Mouse (Mus musculus): Measurements from ENCODE around the gene Krtap4-6.
"Not testable (repeated sequence)": the region's sequence is repeated elsewhere in the genome, so short reads cannot be mapped to it uniquely, and the experiment has no call there.

Gene Krtap4-6

GRCm38 (mm10) chr11:99665860-99666259 lies at the start of gene Krtap4-6:
Gene Krtap4-6, minus strand, starts transcription at chr11:99665960.
- no peak for DNase-seq (ENCODE audit: low read depth, low spot score)

DNA sequence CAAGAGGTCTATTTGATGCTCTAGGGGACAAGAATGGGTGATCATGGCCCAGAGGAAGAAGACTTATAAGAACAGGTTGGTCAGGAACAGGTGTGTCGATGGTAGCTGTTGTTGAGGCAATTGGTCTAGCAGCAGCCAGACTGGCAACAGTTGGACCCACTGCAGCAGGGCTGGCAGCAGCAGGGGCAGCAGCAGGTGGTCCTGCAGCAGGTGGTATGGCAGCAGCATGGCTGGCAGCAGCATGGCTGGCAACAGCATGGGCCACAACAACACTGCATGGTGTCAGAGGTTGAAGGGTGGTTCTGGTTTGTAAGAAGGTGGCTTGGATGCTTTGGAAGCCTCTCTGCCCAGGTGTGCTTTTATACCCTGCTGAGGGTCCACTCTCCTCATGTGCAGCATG lies 24.7 kb upstream of the Krtap4-6 start, which contains the start of gene Gm14190:
Gene Gm14190 (minus strand): TSS at position 278 of the 400 bp plus-strand sequence.
- DNase-seq (ENCODE audit: low read depth, low spot score) = no peak

DNA sequence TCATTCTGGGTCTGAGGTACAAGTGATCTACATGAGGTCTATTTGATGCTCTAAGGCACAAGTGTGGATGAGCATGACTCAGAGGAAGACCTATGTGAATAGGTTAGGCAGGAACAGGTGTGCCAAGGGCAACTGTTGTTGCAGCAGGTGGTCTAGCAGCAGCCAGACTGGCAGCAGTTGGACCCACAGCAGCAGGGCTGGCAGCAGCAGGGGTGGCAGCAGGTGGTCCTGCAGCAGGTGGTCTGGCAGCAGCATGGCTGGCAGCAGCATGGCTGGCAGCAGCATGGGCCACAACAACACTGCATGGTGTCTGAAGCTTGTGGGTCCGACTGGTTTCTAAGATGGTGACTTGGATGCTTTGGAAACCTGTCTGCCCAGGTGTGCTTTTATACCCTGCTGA lies 19.5 kb upstream of the Krtap4-6 start:
- not testable (repeated sequence) for DNase-seq (ENCODE audit: low read depth, low spot score)

DNA sequence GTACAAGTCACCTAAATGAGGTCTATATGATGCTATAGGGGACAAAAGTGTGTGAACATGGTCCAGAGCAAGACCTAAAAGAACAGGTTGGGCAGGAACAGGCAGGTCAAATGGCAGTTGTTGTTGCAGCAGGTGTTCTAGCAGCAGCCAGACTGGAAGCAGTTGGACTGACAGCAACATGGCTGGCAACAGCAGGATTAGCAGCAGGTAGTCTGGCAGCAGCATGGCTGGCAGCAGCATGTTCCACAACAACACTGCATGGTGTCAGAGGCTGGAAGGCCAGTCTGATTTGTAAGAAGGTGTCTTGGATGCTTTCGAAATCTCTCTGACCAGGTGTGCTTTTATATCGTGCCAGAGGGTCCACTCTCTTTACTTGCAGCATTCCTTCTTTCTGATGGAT lies 17.7 kb upstream of the Krtap4-6 start:
- no peak for DNase-seq (ENCODE audit: low read depth, low spot score)

DNA sequence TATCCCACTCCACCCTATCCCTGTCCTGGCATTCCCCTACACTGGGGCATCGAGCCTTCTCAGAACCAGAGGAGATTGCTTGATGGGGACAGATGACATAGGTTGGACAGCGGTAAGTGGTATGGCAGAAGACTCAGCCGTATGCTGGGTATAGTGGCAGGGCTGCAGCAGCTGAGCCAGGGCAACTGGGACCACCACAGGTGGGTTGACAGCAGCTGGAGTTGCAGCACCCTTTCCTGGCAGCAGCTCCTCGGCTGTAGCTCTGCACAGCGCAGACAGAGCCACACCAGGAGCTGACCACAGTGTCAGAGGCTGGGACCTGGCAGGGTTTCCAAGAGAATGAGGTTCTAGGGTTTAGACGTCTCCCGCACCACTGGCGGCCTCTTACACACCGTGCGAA lies 3.0 kb downstream of the Krtap4-6 start:
- DNase-seq (ENCODE audit: low read depth, low spot score) = no peak

DNA sequence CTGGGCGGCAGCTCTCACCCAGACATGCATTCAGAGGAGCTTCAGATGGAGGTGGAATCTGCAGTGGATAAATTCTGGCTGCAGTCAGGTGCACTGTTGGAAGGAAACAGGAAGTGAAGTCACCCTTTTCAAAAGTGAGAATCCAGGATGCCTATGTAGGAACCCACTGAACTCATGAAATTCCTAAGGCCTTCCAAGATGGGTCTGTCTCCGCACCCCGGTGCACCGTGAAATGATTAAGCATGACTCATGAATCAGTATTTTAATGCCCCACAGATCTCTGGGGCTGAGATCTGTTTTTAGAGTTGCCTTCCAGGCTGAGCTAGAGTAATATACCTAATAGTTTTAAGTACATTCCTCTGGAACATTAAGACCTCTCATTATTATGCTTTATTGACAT lies 6.5 kb downstream of the Krtap4-6 start:
- DNase-seq (ENCODE audit: low read depth, low spot score) = peak; percentile 90

- DNase-seq (ENCODE audit: low read depth, low spot score) = peak; percentile 23
These were observed 7.2 kb downstream of the Krtap4-6 start, which contains the start of gene Gm11563 for GRCm38 (mm10) chr11:99658467-99659010. Gene Gm11563, minus strand, starts transcription at chr11:99658960.

DNA sequence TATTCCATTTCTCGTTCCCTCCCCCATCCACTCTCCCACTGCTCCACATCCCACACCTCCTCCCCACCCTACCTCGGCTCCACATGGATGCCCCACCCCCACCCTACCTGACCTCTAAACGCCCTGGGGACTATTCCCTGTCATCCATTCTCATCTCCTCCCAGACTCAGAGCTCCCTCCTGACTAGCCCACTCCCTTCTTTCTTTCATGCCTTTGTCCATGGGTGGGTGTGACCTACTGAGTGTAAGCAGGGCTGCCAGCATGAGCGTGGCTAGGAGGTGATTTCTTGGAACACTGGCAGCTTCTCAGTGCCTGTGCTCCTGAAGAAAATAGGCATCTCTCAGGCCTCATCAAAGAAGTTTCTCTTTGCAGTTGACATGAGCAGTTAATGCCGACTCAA lies 8.7 kb downstream of the Krtap4-6 start:
- DNase-seq (ENCODE audit: low read depth, low spot score) = no peak

DNA sequence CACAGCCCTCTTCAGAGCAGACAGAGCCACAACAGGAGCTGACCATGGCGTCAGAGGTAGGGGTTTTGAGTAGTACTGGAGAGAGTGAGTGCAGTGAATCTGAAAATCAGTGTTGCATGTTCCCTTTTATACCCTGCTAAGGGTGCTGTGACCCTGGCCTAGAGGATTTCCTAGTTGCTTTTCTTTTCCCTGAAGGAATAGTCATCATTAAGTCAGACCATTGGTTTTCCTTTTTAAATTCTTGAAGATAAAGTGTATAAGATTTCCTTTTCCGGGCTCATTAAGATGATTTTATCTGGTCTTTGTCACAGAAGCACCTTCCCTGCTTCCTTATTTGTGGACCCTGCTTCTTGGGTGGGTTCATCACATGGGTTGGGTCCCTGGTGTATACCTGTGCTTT lies 15.6 kb downstream of the Krtap4-6 start, which contains the start of gene Gm11555:
Gene Gm11555 (minus strand): TSS at position 101 of the 400 bp plus-strand sequence.
- DNase-seq (ENCODE audit: low read depth, low spot score) = no peak

- DNase-seq (ENCODE audit: low read depth, low spot score) = no peak
These were observed 19.3 kb downstream of the Krtap4-6 start for GRCm38 (mm10) chr11:99646444-99646843.

- DNase-seq (ENCODE audit: low read depth, low spot score) = no peak
These were observed 21.4 kb downstream of the Krtap4-6 start for GRCm38 (mm10) chr11:99644351-99644750.

GRCm38 (mm10) chr11:99643635-99644139 lies 22.1 kb downstream of the Krtap4-6 start, which contains the start of gene Krtap4-7:
Gene Krtap4-7, minus strand, starts transcription at chr11:99644089.
- DNase-seq (ENCODE audit: low read depth, low spot score) = not testable (repeated sequence)

DNA sequence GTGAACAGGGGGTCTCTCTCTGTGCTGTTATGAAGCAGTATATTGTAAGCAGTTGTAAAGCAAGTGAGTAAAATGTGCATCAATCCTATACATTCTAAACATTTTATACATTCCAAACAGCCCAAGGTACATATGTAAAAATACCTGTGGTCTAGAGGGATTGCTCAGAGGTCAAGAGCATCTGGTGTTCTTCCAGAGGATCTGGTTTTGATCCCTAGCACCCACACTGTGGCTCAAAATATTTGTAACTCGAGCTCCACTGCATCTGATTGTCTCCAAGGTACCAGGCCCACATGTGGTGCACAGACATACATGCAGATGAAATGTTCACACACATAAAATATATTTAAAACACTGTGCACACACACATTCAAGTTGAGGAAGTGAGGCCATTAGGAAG lies 24.8 kb downstream of the Krtap4-6 start:
- peak; percentile 71 for DNase-seq (ENCODE audit: low read depth, low spot score)

DNA sequence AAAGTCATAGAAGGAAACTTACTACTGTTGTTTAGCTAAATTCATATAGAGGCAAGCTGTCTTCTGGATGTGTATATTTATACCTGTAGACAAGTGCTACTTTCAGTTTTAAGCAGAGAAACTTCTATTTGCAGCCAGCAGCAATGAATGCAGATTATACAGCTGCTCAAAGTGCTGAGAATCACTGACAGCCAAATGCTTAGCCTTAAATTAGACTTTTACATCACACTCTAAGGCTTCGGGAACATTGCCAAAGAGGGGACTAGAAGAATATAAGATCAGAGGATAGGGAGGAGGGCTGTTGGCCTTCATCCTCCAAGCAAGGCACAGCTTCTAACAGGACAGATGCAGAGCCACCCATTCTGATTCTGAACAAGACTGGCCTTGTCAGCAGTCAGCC lies 28.7 kb downstream of the Krtap4-6 start:
- no peak for DNase-seq (ENCODE audit: low read depth, low spot score)

DNA sequence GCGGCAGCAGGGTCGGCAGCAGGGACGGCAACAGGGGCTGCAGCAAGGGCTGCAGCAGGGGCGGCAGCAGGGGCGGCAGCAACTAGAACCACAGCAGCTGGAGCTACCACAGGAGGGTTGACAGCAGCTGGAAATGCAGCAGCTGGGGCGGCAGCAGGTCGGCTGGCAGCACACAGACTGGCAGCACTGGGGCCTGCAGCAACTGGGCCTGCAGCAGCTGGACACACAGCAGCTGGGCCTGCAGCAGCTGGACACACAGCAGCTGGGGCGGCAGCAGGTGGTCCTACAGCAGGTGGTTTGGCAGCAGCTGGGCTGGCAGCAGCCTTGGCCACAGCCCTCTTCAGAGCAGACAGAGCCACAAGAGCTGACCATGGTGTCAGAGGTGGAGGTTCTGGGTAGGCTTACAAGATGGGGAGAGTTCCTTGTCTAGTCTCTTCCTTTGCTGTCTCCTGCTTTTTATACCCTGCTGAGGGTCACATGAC lies 31.1 kb downstream of the Krtap4-6 start, which contains the start of gene Krtap4-2:
Gene Krtap4-2 (minus strand): TSS at position 432 of the 482 bp plus-strand sequence.
- DNase-seq (ENCODE audit: low read depth, low spot score) = no peak

DNA sequence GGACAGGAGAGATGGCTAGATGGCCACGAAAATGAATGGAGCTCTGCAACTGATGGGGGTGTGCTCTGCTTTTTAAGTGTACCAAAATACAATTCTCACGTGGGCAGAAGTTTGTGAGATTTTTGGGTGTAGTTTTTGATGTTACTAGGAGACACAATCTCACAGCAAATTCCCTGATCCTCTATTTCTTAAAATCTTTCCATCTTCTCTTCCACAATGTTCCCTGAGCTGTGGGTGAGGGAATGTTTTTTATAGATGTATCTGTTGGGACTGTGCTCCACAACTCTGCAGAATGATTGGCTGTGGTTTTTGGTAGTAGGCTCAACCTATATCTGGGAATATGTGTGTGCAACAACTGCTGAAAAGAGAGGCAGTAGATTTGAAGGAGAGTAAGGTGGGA lies 32.5 kb downstream of the Krtap4-6 start:
- DNase-seq (ENCODE audit: low read depth, low spot score) = no peak

GRCm38 (mm10) chr11:99630890-99631289 lies 34.9 kb downstream of the Krtap4-6 start:
- DNase-seq (ENCODE audit: low read depth, low spot score) = no peak

DNA sequence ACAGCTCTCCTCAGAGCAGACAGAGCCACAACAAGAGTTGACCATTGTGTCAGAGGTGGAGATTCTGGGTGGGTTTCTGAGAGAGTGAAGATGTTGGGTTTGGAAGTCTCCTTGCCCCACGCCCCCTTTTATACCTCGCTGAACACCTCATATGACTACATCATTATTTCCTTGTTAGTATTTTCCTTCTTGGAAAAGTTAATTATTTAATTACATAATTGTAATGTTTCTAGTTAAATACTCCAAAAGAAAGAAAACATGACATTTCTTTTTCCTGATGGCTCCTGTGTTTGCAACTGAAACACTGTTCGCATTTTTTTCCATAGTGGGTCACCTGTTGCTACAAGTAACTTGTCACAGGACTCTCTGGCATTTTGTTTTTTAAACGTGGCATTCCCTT lies 37.6 kb downstream of the Krtap4-6 start, which contains the start of gene Krtap4-1:
Gene Krtap4-1 (minus strand): TSS at position 101 of the 400 bp plus-strand sequence.
- DNase-seq (ENCODE audit: low read depth, low spot score) = no peak

GRCm38 (mm10) chr11:99620335-99620734 lies 45.4 kb downstream of the Krtap4-6 start, which contains the start of gene Gm11562:
Gene Gm11562, minus strand, starts transcription at chr11:99620435.
- no peak for DNase-seq (ENCODE audit: low read depth, low spot score)

Data from 3T3-L1 (cell line).